Mouse (Mus musculus): ENCODE results near the gene Cntd1. TPM values are rescaled to one million over a fixed set of nuclear protein-coding genes. Genes with fewer than 3 reads are reported as not detected.

Cntd1 gene
- 1 to 10 TPM in 1 of 2 experiments, under 1 TPM in 1; 0.90 to 1.2 TPM for polyA plus RNA-seq (2017; shearing (Covaris generic))

DNA sequence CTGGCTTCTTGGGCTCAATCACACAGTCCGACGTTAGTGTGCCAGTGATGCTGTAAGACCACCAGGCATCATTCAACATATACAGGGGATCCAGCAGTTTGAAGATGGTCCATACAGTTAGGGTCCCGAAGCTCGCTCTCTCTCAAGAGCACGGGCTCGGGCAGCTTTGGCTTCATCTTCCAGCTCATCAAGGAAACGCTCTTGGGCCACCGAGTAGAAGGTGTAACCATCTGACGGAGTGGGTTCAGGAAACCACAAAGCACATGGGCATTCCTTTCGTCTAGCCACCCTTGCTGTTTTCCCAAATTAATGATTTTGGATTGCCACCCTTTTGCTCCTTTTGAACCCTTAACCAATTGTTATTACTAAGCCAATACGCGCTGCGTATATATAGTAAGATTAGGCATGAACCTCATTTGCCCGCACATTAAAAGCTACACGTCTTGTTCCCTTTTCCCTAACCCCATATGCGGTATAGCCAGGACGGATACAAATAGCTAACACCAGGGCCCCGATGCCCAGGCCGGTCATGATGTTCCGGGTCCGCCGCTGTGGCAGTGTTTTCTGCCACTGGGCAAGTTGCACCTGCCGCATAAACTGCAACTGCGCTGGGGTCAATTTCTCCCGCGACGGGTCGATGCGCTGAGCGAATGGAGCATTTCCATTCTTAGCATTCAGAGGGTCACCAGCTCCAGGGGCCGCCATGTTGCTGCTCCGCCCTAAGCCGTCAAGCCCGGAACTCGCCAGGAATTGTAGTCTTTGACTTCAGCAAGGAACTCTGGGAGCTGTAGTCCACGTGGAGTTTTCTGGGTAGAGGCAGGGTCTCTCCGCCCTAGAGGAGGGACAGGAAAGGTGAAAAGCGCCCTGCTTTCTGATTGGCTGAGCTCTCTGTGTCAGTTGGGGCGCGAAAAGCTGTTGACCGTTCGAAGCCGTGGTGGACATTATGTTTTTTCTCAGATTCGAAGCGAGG is at the start of gene Cntd1, which contains the start of gene Coa3:
Cntd1 (plus strand) TSS at position 790 of the 970 bp plus-strand sequence.
Coa3 (minus strand) TSS at position 892 of the 970 bp plus-strand sequence.

DNA sequence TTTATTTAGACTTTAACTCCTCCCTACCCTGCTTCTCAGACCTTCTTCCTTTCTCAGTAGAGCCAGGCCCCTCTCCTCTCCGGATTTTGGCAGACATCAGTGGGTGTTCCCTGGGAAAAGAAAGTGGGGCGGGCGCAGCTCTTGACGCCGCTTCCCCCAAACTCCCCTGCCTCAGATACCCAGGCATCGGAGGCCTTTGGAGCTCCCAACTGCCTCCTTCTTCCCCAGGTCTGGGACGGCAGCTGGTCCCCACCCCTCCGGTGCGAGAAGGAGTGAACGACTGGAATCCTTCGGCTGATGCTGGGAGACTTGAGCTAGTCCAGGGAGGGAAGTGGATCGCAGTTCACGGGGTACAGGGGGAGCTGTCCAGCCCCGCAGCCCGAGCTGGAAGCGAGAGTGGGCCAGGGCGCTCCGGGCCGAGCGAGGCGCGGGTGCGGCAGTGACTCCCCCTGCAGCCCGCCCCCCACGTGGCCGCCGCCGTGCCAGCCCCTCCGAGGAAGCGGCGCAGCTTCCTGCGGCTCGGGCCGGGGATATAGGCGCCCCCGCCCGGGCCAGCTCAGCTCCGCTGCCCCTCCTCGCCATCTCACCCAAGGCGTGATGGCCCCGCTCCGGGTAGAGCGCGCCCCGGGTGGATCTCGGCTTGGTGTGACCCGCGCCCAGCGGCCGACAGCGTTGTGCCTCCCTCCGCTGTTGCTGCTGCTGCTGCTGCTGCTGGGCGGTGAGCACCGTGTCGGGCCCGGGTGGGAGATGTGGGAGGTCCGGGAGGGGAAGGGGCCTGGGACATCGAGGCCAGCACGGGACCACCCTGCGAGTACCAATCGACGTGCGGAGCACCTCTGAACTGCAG is 32.7 kb upstream of the Cntd1 start, which contains the start of gene Ramp2:
Ramp2 (plus strand) TSS at position 174 of the 847 bp plus-strand sequence.

DNA sequence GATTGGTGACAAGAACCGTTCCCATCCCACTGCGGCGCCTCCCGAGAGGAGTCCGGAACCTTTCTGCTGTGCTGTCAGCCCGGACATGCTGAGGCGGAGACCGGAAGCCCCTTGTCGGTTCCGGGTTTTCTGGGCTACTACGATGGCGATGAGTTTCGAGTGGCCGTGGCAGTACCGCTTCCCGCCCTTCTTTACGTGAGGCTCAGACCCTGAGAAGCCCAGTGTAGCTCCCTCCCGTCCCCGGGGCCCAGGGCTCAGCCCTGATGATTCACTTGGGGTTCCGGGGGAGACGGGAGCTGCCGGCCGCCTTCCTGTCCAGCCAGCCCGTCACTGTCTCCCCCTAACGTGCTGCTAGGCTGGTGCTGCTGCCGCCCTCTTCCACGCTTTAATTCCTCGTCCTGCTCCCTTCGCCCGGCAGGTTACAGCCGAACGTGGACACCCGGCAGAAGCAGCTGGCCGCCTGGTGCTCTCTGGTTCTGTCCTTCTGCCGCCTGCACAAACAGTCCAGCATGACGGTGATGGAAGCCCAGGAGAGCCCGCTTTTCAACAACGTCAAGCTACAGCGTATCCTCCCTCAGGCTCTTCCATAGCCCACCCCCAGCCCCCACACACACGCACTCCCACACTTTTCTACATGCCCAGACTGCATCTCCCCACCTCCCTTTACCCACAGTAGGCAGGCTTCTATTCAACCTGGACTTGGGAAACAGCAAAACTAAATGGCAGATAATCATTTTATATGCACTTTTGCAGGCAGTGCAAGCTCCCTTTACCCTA is 25.0 kb upstream of the Cntd1 start, which contains the start of gene Vps25:
Vps25 (plus strand) TSS at position 95 of the 777 bp plus-strand sequence.

DNA sequence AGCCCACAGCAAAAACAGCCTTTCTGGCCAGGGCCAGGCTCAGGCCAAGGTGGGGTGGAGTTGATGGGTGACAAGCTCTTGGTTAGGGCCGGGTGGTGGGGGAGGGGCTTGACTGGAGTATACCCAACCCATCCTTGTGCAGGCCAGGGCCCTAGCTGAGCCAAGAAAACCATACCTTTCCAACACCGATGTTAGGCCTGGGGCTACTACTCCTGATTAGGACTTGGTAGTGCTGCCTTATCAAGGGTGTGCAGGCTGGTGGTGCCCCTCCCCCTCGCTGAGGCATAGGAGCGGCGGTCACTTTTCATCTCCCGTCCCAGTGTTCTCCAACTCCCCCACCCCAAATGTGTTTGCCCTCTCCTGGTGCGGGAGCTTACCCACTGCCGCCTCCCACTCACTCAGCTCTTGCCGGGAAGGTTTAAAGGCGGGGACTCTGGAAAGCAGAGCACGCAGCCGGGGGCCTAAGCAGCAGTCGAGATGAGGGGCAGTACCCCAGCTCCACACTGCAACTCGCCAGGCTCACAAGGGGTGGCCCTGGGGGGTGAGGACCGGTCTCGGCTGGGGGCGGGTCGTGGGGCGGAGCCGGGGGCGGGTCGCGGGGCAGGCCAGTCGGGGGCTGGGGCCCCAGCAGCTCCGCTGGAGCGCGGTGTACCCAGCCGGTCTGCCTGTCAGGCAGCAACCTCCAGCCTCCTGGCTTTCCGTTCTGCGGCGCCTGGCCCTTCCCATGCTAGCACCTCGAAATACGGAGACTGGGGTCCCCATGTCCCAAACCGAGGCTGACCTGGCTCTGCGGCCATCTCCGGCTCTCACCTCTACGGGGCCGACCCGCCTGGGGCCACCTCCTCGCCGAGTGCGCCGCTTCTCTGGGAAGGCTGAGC is 18.6 kb upstream of the Cntd1 start, which contains the start of gene Wnk4:
Wnk4 (plus strand) TSS at position 620 of the 878 bp plus-strand sequence.

DNA sequence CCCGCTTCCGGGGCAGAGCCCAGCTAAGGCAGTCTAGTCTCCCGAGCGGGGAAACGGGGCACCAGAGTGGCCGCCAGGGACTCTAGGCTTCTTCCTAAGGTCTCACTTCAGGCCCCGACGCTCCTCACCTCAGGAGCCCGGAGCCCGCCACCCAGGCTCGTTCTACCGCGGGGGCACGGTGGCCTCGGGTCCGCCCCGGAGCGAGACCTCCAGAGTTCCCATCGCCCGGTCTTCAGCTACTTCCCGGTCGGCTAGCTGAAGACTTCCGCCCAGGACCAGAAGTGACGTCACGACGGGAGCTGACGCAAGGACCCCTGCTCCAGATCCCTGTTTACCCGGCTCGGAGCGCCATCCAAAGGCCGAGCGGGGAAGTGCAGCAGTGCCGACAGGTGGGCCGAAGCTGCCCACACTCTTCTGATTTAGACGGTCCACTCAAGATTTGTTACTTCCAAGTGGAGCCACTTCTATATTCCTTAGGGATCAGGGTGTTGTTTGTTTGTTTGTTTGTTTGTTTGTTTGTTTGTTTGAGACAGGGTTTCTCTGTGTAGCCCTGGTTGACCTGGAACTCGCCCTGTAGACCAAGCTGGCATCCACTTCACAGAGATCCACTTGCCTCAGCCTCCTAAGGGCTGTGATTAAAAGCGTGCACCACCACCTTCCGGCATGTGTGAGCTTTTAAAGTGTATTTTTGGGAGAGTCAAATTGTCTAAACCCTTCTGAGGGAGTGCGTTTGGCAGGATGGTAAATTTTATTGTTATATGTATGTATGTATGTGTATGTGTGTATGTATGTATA is 23.4 kb downstream of the Cntd1 start, which contains the start of gene Becn1:
Becn1 (minus strand) TSS at position 283 of the 795 bp plus-strand sequence.

DNA sequence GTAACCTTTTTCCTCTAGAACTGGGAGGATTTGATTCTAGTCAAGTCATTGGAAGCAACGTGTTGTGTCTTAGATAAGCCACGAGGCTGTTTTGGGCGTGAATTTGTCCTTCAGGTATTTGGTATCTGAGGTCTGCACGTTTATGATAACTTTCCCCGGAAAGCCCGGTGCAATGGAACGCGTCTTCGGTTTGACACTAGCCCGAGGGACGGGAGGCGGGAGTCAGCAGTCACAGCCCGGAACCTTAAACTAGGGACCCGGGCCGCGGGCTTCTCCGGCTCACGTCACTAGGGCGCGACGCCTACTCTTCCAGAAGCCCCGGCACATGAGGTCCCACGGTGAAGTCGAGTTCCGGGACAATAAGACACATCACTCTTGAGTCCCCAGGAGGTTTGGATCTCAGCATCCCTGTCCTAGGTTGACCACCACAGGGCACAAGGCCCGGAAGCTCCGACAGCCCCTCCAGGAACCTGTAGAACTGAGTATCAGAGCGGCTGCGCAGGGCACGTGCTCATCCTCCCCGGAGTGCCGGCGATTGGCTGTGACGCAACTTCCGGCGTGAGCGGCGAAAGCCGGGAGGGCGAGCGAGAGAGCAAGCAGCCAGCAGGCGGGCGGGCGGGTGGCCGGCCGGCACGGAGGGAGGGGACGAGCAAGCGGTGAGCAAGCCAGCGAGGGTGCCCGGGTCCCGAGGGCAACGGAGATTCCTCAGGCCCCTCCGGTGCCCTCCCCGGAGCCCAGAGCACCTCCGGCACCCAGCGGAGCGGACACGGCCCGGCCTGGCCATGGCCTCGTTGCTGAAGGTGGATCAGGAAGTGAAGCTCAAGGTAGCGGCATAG is 37.1 kb downstream of the Cntd1 start, which contains the start of gene Psme3:
Psme3 (plus strand) TSS at position 549 of the 836 bp plus-strand sequence.

DNA sequence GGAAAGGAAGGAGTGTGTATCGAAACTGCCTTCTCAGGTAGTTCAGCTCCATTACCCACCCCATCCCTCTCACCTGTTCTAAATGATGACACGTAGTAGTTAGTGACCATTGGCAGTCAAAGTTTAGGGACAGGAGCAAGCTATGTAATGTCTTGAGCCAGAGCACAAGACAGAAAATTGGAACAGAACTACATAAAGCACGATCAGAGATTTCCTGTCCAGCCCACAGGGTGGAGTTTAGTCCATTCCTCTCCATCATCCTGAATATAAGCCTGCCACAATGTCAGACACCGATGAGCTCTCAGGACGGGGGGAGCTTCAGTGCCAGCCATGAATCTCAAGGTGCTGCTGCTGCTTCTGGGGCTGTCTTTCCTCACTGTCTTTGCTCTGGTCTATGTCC is 46.0 kb downstream of the Cntd1 start, which contains the start of gene Aoc2:
Aoc2 (plus strand) TSS at position 301 of the 400 bp plus-strand sequence.

DNA sequence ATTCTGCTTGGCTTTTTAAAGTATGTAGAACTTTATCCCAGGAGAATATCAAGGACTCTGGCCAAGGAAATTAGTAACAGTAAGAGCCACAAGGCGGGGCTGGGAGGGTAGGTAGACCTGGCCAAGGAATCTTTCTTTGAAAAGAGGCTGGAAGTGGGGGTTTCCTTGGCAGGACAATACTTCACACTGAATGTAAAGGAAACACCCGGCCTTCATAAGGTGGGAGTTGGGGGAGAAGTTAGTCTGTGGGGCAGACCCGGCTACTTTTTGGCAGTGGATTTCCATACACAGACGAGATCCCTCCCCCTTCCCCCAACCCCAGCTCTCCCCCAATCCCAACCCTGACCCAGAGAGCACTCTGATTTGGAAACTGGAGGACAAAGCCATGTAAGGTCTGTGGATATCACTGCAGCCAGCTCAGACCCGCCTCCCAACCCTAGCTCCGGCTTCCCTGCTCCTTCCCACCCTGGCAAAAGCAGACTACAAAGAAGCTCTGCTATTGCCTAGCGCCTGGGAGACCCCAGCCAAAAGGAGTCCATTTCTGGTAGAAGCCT is 51.6 kb downstream of the Cntd1 start, which contains the start of gene Aoc3:
Aoc3 (plus strand) TSS at position 235 of the 554 bp plus-strand sequence.

Other genes with a start within 250 kb of the Cntd1 start
- 10 to 100 TPM; 27.4 to 32.0 TPM for gene Naglu, start 209.0 kb upstream of the Cntd1 start, polyA plus RNA-seq (2017; shearing (Covaris generic))
- 1 to 10 TPM in 1 of 2 experiments, under 1 TPM in 1; 0.39 to 2.9 TPM for gene Hsd17b1, start 200.6 kb upstream of the Cntd1 start, polyA plus RNA-seq (2017; shearing (Covaris generic))
- 10 to 100 TPM; 26.6 to 33.3 TPM for gene Coasy, start 196.4 kb upstream of the Cntd1 start, polyA plus RNA-seq (2017; shearing (Covaris generic))
- gene Mlx, start 191.7 kb upstream of the Cntd1 start, polyA plus RNA-seq (2017; shearing (Covaris generic)), result 100 to 1,000 TPM in 1 of 2 experiments, 10 to 100 TPM in 1; 81.3 to 127 TPM
- gene Psmc3ip, start 183.6 kb upstream of the Cntd1 start, polyA plus RNA-seq (2017; shearing (Covaris generic)), result 1 to 10 TPM; 6.8 to 8.2 TPM
- gene Retreg3, start 159.1 kb upstream of the Cntd1 start, polyA plus RNA-seq (2017; shearing (Covaris generic)), result 10 to 100 TPM; 68.5 to 73.8 TPM
- gene Tubg1, start 159.1 kb upstream of the Cntd1 start, polyA plus RNA-seq (2017; shearing (Covaris generic)), result 10 to 100 TPM; 36.2 to 39.8 TPM
- gene Tubg2, start 123.1 kb upstream of the Cntd1 start, polyA plus RNA-seq (2017; shearing (Covaris generic)), result 1 to 10 TPM; 4.0 to 6.8 TPM
- under 1 TPM; 0.25 to 0.27 TPM for gene Cntnap1, start 108.5 kb upstream of the Cntd1 start, polyA plus RNA-seq (2017; shearing (Covaris generic))
- 1 to 10 TPM in 1 of 2 experiments, under 1 TPM in 1; 0.14 to 1.2 TPM for gene Plekhh3, start 107.7 kb upstream of the Cntd1 start, polyA plus RNA-seq (2017; shearing (Covaris generic))
- gene Ccr10, start 103.6 kb upstream of the Cntd1 start, polyA plus RNA-seq (2017; shearing (Covaris generic)), result 1 to 10 TPM in 1 of 2 experiments, under 1 TPM in 1; 0.70 to 5.0 TPM
- gene Ezh1, start 52.5 kb upstream of the Cntd1 start, polyA plus RNA-seq (2017; shearing (Covaris generic)), result 10 to 100 TPM; 66.9 to 83.4 TPM
- gene Ramp2, start 33.0 kb upstream of the Cntd1 start, polyA plus RNA-seq (2017; shearing (Covaris generic)), result 1 to 10 TPM in 1 of 2 experiments, not detected in 1; 1.3 TPM
- 100 to 1,000 TPM; 145 to 147 TPM for gene Vps25, start 25.3 kb upstream of the Cntd1 start, polyA plus RNA-seq (2017; shearing (Covaris generic))
- 1 to 10 TPM; 2.7 to 2.9 TPM for gene Wnk4, start 18.4 kb upstream of the Cntd1 start, polyA plus RNA-seq (2017; shearing (Covaris generic))
- 100 to 1,000 TPM; 101 to 110 TPM for gene Coa3, start 102 bp downstream of the Cntd1 start, polyA plus RNA-seq (2017; shearing (Covaris generic))
- gene Becn1, start 23.3 kb downstream of the Cntd1 start, polyA plus RNA-seq (2017; shearing (Covaris generic)), result 100 to 1,000 TPM; 184 to 206 TPM
- 100 to 1,000 TPM; 161 to 164 TPM for gene Psme3, start 37.2 kb downstream of the Cntd1 start, polyA plus RNA-seq (2017; shearing (Covaris generic))
- 1 to 10 TPM; 3.5 to 4.0 TPM for gene Aoc2, start 46.1 kb downstream of the Cntd1 start, polyA plus RNA-seq (2017; shearing (Covaris generic))
- under 1 TPM; 0.09 to 0.12 TPM for gene Aoc3, start 51.6 kb downstream of the Cntd1 start, polyA plus RNA-seq (2017; shearing (Covaris generic))
- gene G6pc, start 88.5 kb downstream of the Cntd1 start, polyA plus RNA-seq (2017; shearing (Covaris generic)), result not detected
- 10 to 100 TPM; 30.6 to 35.3 TPM for gene Aarsd1, start 138.6 kb downstream of the Cntd1 start, polyA plus RNA-seq (2017; shearing (Covaris generic))
- gene Gm27029, start 145.8 kb downstream of the Cntd1 start, polyA plus RNA-seq (2017; shearing (Covaris generic)), result 1 to 10 TPM; 1.5 to 3.9 TPM
- 10 to 100 TPM; 28.1 to 38.0 TPM for gene Rundc1, start 146.1 kb downstream of the Cntd1 start, polyA plus RNA-seq (2017; shearing (Covaris generic))
- gene Ptges3l, start 146.3 kb downstream of the Cntd1 start, polyA plus RNA-seq (2017; shearing (Covaris generic)), result 1 to 10 TPM; 4.3 to 5.1 TPM
- gene Rpl27, start 163.3 kb downstream of the Cntd1 start, polyA plus RNA-seq (2017; shearing (Covaris generic)), result 100 to 1,000 TPM; 267 to 297 TPM
- gene Ifi35, start 169.4 kb downstream of the Cntd1 start, polyA plus RNA-seq (2017; shearing (Covaris generic)), result 100 to 1,000 TPM; 165 to 180 TPM
- gene Rnd2, start 186.0 kb downstream of the Cntd1 start, polyA plus RNA-seq (2017; shearing (Covaris generic)), result 1 to 10 TPM in 1 of 2 experiments, under 1 TPM in 1; 0.30 to 3.6 TPM
- under 1 TPM; 0.70 to 0.72 TPM for gene Vat1, start 187.2 kb downstream of the Cntd1 start, polyA plus RNA-seq (2017; shearing (Covaris generic))

All from inflammation-experienced regulatory T-cells (primary cell).